Mouse (Mus musculus) liver, adult 2 months (tissue): ENCODE results near the gene Slc30a2.

Experiments used
- CTCF ChIP-seq: fragments of 200-500 bp; IDR thresholded peaks from 2 replicates; pipeline ENCODE4 v1.5.1; 2011; ENCODE audit warnings: low read depth, low read length, control low read depth
- POLR2A ChIP-seq: fragments of 200-500 bp; IDR thresholded peaks from 2 replicates; pipeline ENCODE4 v1.6.1; 2011; ENCODE audit warnings: low read length, control low read depth; ENCODE audit not compliant: insufficient read depth; ENCODE audit errors: extremely low read depth

GRCm38 (mm10) chr4:134400206-134400605 is 57.2 kb downstream of the Slc30a2 start:
- TF ChIP-seq CTCF (no peak), POLR2A (no peak)
